Mouse (Mus musculus) stomach, embryonic 14.5 days (tissue): ENCODE data around the gene Dstn. TPM values are rescaled to one million over a fixed set of nuclear protein-coding genes. Genes with fewer than 3 reads are reported as not detected.

Experiments used
- ATAC-seq: fragments of 200-750 bp; cut with Nextera tagmentation; 2 replicates; pipeline ENCODE4 v1.8.0; 2017; ENCODE audit warnings: low read depth, moderate TSS enrichment; ENCODE audit not compliant: insufficient number of reproducible peaks, insufficient read depth, low FRiP score
- H3K27ac ChIP-seq: fragments of 300-500 bp; sonication (generic); 2 replicates; pipeline ENCODE4 v1.5.1; 2014; ENCODE audit warnings: mild to moderate bottlenecking, low read length, moderate library complexity, mixed read lengths
- H3K27me3 ChIP-seq: fragments of 300-500 bp; sonication (generic); 2 replicates; pipeline ENCODE4 v1.6.1; 2014; ENCODE audit warnings: low read length, control low read depth, mixed read lengths; ENCODE audit not compliant: control insufficient read depth, insufficient read depth
- H3K36me3 ChIP-seq: fragments of 300-500 bp; sonication (generic); 2 replicates; pipeline ENCODE4 v1.6.1; 2014; ENCODE audit warnings: mild to moderate bottlenecking, control low read depth, low read length, moderate library complexity, mixed read lengths; ENCODE audit not compliant: control insufficient read depth, insufficient read depth
- H3K4me1 ChIP-seq: fragments of 300-500 bp; sonication (generic); 2 replicates; pipeline ENCODE4 v1.6.1; 2014; ENCODE audit warnings: low read length, control low read depth, mixed read lengths; ENCODE audit not compliant: control insufficient read depth, insufficient read depth
- H3K4me2 ChIP-seq: fragments of 300-500 bp; sonication (generic); replicated peaks from 2 replicates; pipeline ENCODE4 v1.6.1; 2014; ENCODE audit warnings: low read depth, low read length, control low read depth
- H3K4me3 ChIP-seq: fragments of 300-500 bp; sonication (generic); 2 replicates; pipeline ENCODE4 v1.5.1; 2014; ENCODE audit warnings: low read depth, low read length, control low read depth
- H3K9ac ChIP-seq: fragments of 300-500 bp; sonication (generic); replicated peaks from 2 replicates; pipeline ENCODE4 v1.6.1; 2014; ENCODE audit warnings: low read depth, mild to moderate bottlenecking, control low read depth, low read length, moderate library complexity, mixed read lengths
- H3K9me3 ChIP-seq: fragments of 300-500 bp; sonication (generic); 2 replicates; pipeline ENCODE4 v1.6.1; 2016; ENCODE audit warnings: low read depth, low read length, control low read depth; ENCODE audit not compliant: control insufficient read depth
- WGBS: fragments of 180-500 bp; shearing (Covaris S2); extraction: QIAGEN DNeasy Blood & Tissue Kit; methylation state at CpG from one replicate; pipeline ENCODE4 v1.1.7; 2014; 5-methylcytosine and 5-hydroxymethylcytosine counted together
- polyA plus RNA-seq: library from polyadenylated mRNA; unstranded; fragments of >200 nt; fragmentation: Nextera tagmentation; extraction: Ambion mirVana; gene quantifications from 2 replicates; pipeline ENCODE4 v1.2.1, GENCODE M21; 2014

Dstn gene
- polyA plus RNA-seq, 1 experiment from 2014 or later = 841 TPM

DNA sequence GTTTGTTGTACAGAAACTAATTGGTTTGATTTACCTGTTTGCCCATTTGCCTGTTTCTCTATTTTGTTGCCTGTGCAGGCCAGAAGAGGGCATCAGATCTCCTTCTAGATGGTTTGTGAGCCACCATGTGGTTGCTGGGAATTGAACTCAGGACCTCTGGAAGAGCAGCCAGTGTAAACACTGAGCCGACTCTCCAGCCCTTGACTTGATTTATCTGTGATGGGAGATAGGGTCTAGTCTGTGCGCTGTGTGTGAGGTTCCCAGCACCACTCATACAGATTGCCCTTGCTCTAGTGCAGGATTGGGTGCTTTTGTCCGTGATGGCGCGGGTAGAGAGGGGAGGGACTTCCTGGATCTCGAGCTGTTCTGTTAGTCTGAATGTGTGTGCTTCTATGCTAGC is 10.7 kb downstream of the Dstn start:
- H3K4me3 ChIP-seq = no peak overlapping the region
- no peaks in the 10 kb centered on the region for H3K27me3 ChIP-seq
- peaks cover 10% of the 10 kb centered on the region; the same call in 1 of the 2 replicates for H3K4me1 ChIP-seq
- 91% methylated on average over 6 of the region's 6 CpGs for WGBS
- no peak overlapping the region for H3K4me2 ChIP-seq
- no peak overlapping the region for H3K9ac ChIP-seq
- H3K36me3 ChIP-seq = no peaks in the 10 kb centered on the region
- H3K9me3 ChIP-seq = no peaks in the 10 kb centered on the region
- no peak for ATAC-seq
- no peak overlapping the region for H3K27ac ChIP-seq

DNA sequence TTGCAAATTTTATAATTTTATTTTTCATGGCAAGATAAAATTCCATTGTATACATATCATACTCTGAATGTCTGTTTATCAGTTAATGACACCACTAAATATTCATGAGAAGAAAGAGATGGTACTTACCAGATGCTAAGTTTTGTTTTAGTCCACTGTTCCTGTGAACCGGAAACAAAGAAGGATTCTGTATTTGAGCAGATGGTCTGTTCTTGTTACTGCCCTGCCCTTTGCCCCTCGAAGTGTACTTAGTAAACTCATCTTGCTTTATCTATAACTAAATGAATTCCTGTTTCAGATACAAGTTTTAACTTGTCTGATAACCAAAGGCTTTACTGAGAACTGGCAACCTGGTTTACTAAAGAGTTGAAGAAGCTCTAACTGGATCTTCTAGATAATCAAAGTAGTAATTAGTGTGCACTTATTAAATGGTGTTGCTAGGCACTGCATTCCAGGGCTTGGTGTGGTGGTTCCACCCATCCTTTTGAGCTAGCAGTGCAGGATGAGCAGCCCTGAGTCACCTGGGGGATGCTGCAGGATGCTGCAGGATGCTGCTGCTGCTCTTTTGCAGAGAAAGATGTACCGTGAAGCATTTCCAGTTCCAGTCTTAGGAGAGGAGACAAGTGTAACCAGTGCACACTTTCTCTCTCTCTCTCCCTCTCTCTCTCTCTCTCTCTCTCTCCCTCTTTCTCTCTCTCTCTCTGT is 14.6 kb downstream of the Dstn start:
- Histone ChIP-seq H3K27me3 (no peaks in the 10 kb centered on the region), H3K27ac (no peak overlapping the region), H3K36me3 (no peaks in the 10 kb centered on the region), H3K4me1 (0 out of 2 replicates have a peak, but pooled peaks cover 4% of the 10 kb centered on the region), H3K4me2 (no peak overlapping the region), H3K4me3 (no peak overlapping the region), H3K9me3 (no peaks in the 10 kb centered on the region), H3K9ac (no peak overlapping the region)
- WGBS = 54% methylated on average over 3 of the region's 3 CpGs
- ATAC-seq = no peak

DNA sequence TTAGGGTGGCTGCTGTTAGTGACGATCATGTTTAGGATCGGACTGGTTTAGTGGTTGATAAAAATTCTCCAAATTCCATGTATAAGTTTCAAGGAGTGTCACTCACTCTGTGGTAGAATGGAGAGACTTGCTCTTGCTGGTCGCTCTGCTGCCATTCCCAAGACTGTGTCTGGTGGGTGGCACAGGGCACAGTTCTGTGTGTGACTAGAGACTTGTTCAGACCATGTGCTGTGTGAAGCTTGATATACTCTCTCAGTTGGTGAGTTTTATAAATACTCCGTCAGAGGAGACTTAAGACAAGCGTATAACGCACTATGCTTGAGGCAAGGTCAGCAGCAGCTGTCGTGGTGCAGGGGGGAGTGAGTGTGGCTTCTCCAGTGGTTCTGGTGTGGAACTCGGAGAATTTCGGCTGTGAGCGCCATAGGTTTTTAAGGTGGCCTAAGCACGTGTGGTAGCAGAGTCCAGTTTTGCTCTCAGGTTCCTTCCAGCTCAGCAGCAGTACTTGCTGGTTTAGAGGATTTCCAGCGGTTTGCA is 17.3 kb downstream of the Dstn start:
- H3K4me1 ChIP-seq = peaks cover 7% of the 10 kb centered on the region; the same call in 1 of the 2 replicates
- H3K36me3 ChIP-seq = no peaks in the 10 kb centered on the region
- H3K9ac ChIP-seq = no peak overlapping the region
- H3K4me3 ChIP-seq = no peak overlapping the region
- H3K27ac ChIP-seq = no peak overlapping the region
- no peaks in the 10 kb centered on the region for H3K9me3 ChIP-seq
- 62% methylated on average over 12 of the region's 12 CpGs for WGBS
- H3K4me2 ChIP-seq = no peak overlapping the region
- no peak for ATAC-seq
- H3K27me3 ChIP-seq = no peaks in the 10 kb centered on the region

DNA sequence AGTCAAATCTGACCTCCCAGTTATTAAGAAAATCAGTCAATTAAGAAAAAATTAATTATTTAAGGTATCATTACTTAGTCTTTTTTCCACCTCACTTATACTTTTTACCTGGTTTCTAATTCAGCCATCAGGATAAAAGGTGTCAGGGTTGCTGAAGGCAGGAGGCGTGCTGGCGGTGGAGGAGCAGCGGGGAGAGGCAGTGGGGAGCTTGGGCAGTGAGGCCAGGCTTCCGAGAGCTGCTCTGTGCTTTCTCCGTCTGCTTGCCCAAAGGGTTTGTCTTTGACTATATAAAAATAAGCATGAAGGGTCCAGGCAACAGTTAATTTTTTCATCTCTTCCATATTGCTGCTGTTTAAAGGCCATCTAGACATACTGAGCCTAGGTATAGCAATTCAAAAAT is 18.4 kb downstream of the Dstn start:
- Histone ChIP-seq H3K36me3 (no peaks in the 10 kb centered on the region), H3K27me3 (no peaks in the 10 kb centered on the region), H3K4me1 (peaks cover 7% of the 10 kb centered on the region), H3K4me3 (no peak overlapping the region), H3K4me2 (no peak overlapping the region), H3K9me3 (no peaks in the 10 kb centered on the region), H3K27ac (no peak overlapping the region), H3K9ac (no peak overlapping the region)
- WGBS = 86% methylated on average over 5 of the region's 5 CpGs
- no peak for ATAC-seq

DNA sequence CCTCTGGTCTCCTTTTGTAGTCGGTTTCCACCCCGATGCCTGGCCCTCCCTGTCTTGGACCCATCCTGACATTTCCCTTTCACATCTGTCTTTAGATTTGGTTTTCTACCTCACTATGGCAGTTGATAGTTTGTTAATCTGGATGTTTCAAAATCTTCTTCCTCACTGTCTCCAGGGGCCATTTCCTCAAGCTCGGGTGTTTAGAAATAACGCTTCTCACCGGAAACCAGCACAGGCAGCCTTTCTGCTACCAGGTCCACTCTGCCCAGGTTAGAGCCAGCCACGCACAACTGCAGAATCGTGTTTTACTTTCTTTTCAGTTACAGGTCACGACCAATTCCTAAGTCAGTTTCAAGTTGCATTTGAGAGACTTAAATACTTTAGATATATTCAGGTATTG is 19.3 kb downstream of the Dstn start:
- no peak overlapping the region for H3K4me3 ChIP-seq
- WGBS = 83% methylated on average over 8 of the region's 8 CpGs
- no peak for ATAC-seq
- H3K27me3 ChIP-seq = no peaks in the 10 kb centered on the region
- peaks cover 1% of the 10 kb centered on the region; the same call in 1 of the 2 replicates for H3K36me3 ChIP-seq
- H3K4me2 ChIP-seq = no peak overlapping the region
- H3K4me1 ChIP-seq = peaks cover 7% of the 10 kb centered on the region
- H3K9me3 ChIP-seq = no peaks in the 10 kb centered on the region
- H3K9ac ChIP-seq = no peak overlapping the region
- H3K27ac ChIP-seq = no peak overlapping the region

DNA sequence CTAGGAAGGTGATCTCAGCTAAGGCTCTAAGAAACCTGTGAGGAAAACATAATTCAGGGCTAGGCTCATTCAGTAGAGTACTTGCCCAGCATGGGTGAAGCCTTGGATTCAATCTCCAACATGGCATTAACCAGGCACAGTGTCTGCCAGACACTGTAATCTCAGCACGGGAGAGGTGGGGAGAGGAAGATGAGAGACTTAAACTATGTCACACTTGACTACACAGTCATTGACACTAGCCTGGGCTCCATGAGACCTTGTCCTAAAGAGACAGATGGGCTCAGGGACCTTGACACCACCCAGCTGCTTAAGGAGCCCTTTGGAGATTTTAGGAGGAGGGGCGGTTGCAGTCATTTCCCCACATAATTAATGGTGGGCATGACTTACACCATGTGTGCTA is 22.7 kb downstream of the Dstn start:
- Histone ChIP-seq H3K4me3 (no peak overlapping the region), H3K4me2 (no peak overlapping the region), H3K27me3 (no peaks in the 10 kb centered on the region), H3K36me3 (peaks cover 28% of the 10 kb centered on the region), H3K9ac (no peak overlapping the region), H3K9me3 (no peaks in the 10 kb centered on the region), H3K4me1 (peaks cover 3% of the 10 kb centered on the region), H3K27ac (no peak overlapping the region)
- 35% methylated on average over 2 of the region's 2 CpGs for WGBS
- ATAC-seq = no peak

DNA sequence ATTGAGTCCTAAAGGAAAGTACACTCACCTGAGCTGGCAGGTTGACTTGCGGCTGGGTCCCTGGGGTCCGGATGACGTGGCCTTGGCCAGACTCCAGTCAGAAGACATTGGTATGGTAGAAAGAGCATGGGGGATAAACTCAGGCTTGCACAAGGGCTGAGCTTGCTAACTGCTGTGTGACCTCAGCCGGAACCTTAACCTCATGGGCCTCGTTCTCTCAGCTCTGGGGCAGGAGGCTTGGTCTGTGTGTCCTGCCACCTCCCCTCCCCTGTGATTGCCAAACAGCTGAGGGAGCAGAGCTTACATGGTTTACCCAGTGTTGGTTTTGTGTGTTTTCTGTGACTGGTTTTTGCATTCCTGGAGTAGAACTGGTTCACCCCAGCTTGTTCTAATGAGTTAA is 25.3 kb downstream of the Dstn start:
- H3K9me3 ChIP-seq = no peaks in the 10 kb centered on the region
- no peak overlapping the region for H3K4me3 ChIP-seq
- H3K36me3 ChIP-seq = peaks cover 46% of the 10 kb centered on the region
- ATAC-seq = no peak
- peaks cover 3% of the 10 kb centered on the region for H3K4me1 ChIP-seq
- no peaks in the 10 kb centered on the region for H3K27me3 ChIP-seq
- H3K4me2 ChIP-seq = no peak overlapping the region
- no peak overlapping the region for H3K9ac ChIP-seq
- 84% methylated on average over 5 of the region's 5 CpGs for WGBS
- H3K27ac ChIP-seq = no peak overlapping the region

DNA sequence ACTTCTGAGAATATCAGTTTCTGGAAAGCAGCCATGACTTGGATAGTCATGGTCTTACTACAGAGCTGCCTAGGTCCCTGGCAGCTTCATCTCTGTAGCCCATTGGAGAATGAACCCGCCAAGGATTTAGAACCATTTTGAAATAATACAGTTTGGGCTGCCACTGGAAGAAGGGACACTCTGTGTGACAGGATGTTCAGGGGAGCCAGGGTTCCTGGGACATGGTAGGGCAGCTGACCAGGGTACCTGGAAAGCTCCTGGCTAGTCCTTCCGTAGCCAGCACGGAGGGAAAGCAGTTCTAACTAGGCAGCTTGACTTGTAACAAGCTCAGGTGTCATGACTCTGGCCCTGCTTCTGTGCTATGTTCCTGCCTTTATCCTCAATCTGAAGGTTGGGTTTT is 29.7 kb downstream of the Dstn start:
- H3K4me1 ChIP-seq = no peaks in the 10 kb centered on the region
- no peak overlapping the region for H3K4me2 ChIP-seq
- H3K4me3 ChIP-seq = no peak overlapping the region
- no peak overlapping the region for H3K27ac ChIP-seq
- H3K27me3 ChIP-seq = no peaks in the 10 kb centered on the region
- H3K9me3 ChIP-seq = no peaks in the 10 kb centered on the region
- H3K36me3 ChIP-seq = peaks cover 83% of the 10 kb centered on the region
- 92% methylated on average over 3 of the region's 3 CpGs for WGBS
- no peak for ATAC-seq
- H3K9ac ChIP-seq = no peak overlapping the region
